Mouse (Mus musculus): ENCODE results near the gene Gm3594. TPM values are rescaled to one million over a fixed set of nuclear protein-coding genes. Genes with fewer than 3 reads are reported as not detected.
"Not testable (repeated sequence)": the region's sequence is repeated elsewhere in the genome, so short reads cannot be mapped to it uniquely, and the experiment has no call there.

The Gm3594 gene
- not detected in 2 replicates for polyA plus RNA-seq (2012; rRNA removed)

DNA sequence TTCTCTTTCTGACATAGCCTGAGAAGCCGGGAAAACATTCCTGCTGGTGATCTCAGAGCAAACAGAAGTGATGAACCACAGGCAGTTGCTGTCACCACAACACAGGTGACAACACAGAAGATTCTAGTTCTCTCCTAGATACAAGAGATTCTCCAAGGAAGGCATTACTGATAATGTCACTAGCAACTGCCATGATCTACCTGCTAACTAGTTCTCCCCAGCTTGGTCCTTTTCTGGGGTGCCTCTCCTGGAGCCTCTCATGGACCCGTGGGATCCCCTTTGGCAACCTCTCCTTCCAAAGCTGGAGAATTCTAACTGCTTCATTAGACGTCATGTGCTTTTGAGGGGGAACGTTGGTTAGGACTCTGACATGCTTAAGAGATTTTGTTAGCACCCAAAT lies at the start of gene Gm3594:
TSS of gene Gm3594 (minus strand) at position 101 of the 400 bp plus-strand sequence.
- DNase-seq (ENCODE audit: low spot score), result not testable (repeated sequence)

DNA sequence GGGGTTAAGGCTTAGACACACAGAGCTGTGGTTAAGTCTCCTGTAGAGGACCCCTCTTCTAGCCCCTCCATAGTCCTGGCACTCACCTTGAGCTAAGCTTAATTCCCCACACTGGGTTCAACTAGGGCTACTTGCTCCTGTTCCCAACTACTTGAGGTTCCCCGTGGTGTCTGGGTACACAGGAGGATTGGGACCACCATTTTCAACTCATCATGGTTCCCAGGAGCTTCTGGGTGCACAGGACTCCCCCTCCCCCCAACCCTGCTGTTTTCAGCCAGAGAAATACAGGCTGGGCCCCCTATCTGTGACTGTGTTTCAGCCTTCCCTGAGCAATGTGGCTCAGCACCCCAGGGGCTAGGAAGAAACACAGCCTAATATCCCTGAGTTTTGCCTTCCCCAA lies 41.9 kb upstream of the Gm3594 start:
- DNase-seq (ENCODE audit: low spot score), result peak; percentile 24

DNA sequence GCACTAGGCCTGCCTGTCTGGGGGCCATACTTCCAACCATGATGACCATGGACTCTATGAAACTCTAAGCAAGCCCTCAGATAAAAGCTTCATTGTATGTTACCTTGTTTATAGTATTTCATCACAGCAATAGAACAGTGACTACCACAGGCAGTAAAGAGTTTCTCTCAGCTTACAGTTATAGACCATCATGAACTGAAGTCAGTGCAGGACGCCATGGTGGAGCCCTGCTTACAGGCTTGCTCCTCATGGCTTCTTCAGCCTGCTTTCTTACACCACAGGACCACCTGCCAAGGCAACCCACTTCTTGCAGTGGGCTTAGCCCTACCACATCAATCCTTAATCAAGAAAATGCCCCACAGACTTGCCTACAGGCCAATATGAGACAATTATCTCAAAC lies 41.1 kb upstream of the Gm3594 start:
- DNase-seq (ENCODE audit: low spot score), result peak; percentile 25

DNA sequence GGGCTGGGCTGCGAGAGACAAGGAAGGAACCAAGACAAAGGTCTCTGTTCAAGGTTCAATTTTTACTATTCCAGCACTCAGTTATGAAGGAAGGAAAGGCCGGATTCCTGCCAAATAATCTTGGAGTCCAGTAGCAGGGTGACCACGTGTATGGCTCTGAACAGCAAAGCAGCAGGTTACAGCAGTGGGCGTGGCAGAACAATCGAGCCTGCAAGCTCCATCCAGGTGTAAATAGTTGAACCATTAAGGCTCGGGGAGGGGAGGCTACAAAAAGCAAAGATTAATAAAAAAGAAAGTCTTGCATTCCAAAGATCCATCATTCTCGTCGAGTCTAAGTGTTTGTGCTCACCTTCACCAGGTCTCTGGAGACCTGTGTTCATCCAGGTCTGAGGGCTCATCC lies 37.7 kb upstream of the Gm3594 start:
- DNase-seq (ENCODE audit: low spot score), result not testable (repeated sequence)

DNA sequence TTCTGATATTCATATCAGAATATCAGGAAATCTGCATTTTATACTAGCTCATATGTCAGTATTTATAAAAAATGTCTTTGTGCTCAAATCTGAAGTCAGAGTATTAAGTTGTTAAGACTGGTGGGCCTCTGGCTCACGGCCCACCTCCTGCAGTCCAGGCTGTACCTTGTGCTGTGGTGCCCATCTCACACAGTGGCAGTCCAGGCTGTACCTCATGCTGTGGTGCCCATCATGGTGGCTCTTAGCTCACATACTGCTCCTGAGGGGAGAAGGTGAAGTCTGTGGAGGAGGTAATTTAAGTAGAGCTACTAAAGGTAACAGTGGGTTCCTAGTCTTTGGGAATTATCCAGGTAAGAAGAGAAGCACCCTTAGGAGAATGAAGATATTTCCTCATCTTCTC lies 27.4 kb upstream of the Gm3594 start:
- DNase-seq (ENCODE audit: low spot score), result not testable (repeated sequence)

DNA sequence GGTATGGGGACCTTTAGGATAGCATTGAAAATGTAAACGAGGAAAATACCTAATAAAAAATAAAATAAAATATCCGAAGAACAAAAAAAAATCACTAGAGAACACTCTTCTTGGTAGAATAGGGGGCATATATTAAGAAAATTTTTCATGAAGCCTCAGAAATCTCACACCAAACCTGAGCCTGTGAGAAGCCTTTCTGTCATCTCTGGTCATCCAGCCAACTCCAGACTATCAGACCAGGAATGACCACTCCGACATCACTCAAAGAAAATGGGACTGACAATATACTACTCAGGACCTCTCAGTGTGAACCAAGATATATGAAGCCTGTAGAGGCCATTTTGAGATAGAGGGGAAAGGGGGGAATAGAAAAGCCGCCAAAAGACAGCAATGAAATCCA lies 3.6 kb downstream of the Gm3594 start:
- DNase-seq (ENCODE audit: low spot score), result peak; percentile 10

DNA sequence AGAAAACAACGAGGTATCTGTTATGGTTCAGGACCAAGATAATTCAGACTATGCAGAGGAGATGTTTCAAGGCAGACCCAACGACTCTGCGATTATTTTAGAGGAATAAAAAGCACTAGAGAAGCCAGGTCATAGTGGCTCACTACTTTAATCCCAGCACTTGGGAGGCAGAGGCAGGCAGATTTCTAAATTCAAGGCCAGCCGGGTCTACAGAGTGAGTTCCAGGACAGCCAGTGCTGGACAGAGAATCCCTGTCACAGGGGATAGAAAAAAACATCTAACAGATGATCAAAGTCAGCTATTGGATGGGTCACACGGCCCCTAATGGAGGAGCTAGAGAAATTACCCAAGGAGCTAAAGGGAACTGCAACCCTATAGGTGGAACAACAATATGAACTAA lies 4.2 kb downstream of the Gm3594 start:
- DNase-seq (ENCODE audit: low spot score), result peak; percentile 18

DNA sequence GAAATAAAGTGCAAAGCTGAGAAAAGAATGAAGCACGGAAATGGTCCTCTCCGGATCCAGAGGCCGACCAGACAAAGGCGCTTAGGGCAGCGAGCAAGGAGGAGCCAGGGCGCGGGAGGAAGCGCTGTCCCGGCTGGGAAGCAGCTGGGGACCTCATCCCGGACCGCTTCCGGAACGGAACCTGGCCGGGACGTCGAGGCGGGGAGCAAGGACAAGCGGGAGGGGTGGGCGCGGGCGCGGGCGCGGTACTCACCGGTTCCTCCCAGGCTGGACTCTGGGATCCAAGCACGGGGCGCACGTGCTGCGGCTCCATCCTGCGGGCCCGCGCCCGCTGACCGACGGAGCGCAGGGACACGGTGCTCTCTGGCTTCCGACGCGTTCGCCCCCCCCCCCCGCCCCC lies 17.6 kb downstream of the Gm3594 start:
- DNase-seq (ENCODE audit: low spot score), result peak; percentile 29

DNA sequence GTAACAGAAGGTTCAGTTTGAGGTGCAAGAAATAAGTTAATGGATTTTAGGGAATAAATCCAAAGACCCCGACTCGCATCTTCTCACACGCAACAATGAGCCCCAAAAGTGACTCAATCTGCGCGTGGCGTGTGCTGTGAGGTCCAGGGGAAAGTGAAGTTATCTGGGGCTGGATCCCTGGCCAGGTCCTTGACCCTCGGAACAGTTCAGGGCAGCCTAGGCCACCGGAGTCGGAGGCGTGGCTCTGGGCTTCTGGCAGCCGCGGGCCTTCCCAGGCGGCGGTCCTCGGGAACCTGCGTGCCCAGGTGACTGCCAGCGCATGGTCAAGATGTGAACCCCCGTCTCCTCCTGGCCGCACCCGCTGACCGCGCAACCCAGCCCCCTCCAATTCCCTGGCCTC lies 18.1 kb downstream of the Gm3594 start:
- DNase-seq (ENCODE audit: low spot score), result not testable (repeated sequence)

DNA sequence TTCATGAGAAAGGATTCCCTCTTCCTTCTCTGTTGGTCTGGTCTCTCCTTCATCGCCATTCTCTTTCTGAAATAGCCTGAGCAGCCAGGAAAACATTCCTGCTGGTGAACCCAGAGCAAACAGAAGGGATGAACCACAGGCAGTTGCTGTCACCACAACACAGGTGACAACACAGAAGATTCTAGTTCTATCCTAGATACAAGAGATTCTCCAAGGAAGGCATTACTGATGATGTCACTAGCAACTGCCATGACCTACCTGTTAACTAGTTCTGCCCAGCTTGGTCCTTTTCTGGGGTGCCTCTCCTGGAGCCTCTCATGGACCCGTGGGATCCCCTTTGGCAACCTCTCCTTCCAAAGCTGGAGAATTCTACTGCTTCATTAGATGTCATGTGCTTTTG lies 32.0 kb downstream of the Gm3594 start, which contains the start of gene Gm3591:
TSS of gene Gm3591 (minus strand) at position 101 of the 400 bp plus-strand sequence.
- not testable (repeated sequence) for DNase-seq (ENCODE audit: low spot score)

DNA sequence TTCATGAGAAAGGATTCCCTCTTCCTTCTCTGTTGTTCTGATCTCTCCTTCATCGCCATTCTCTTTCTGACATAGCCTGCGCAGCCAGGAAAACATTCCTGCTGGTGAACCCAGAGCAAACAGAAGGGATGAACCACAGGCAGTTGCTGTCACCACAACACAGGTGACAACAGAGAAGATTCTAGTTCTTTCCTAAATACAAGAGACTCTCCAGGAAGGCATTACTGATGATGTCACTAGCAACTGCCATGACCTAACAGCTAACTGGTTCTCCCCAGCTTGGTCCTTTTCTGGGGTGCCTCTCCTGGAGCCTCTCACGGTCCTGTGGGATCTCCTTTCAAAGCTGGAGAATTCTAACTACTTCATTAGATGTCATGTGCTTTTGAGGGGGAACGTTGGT lies 54.2 kb downstream of the Gm3594 start, which contains the start of gene Gm16440:
TSS of gene Gm16440 (minus strand) at position 101 of the 400 bp plus-strand sequence.
- DNase-seq (ENCODE audit: low spot score), result not testable (repeated sequence)

Other genes with a start within 250 kb of the Gm3594 start
- not detected in 2 replicates for gene Gm21560, start 225.3 kb downstream of the Gm3594 start, polyA plus RNA-seq (2012; rRNA removed)
- gene Gm3411, start 157.4 kb downstream of the Gm3594 start, polyA plus RNA-seq (2012; rRNA removed), result 0.62 and 1.1 TPM in 2 replicates
- gene Gm21103, start 139.8 kb downstream of the Gm3594 start, polyA plus RNA-seq (2012; rRNA removed), result not detected in 2 replicates
- gene Gm3618, start 100.9 kb downstream of the Gm3594 start, polyA plus RNA-seq (2012; rRNA removed), result not detected in 2 replicates
- not detected in 2 replicates for gene Gm16440, start 54.3 kb downstream of the Gm3594 start, polyA plus RNA-seq (2012; rRNA removed)
- gene Gm3591, start 32.1 kb downstream of the Gm3594 start, polyA plus RNA-seq (2012; rRNA removed), result 0.40 and 0.74 TPM in 2 replicates
- gene Gm8356, start 92.7 kb upstream of the Gm3594 start, polyA plus RNA-seq (2012; rRNA removed), result not detected in 2 replicates
- gene Gm3629, start 146.0 kb upstream of the Gm3594 start, polyA plus RNA-seq (2012; rRNA removed), result 0.75 and 0.87 TPM in 2 replicates
- gene Gm3460, start 177.8 kb upstream of the Gm3594 start, polyA plus RNA-seq (2012; rRNA removed), result not detected in 2 replicates
- gene Gm10251, start 239.6 kb upstream of the Gm3594 start, polyA plus RNA-seq (2012; rRNA removed), result not detected in 2 replicates

Measured in urinary bladder, adult 2 months (tissue).